Mouse (Mus musculus): Measurements from ENCODE around the gene Zfhx3.

DNA sequence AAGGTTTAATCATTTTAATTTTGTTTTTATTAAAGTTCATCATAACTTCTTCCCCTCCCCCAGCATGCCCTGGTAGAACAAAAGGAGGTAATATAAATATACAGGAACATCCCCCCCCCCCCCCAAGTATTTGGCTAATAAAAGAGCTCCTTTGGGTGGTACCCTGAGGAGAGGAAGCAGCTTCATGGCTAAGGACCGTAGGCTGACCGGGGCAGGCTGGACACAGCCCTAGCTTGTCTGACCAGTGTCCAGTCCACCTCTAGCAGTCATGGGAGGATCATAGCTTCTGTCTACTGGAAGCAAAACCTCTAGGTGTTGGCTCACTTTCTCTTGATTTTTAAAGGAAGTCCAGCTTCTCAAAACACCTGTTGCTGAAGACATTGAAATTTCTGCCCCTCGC is 927.0 kb downstream of the Zfhx3 start:
- TF ChIP-seq POLR2A (IDR thresholded peaks at IDR 0.05; ENCODE audit: control insufficient read depth in 1 of 2, insufficient read depth in 1 of 2, low read depth in 1 of 2, low read length in 2 of 2, poor library complexity in 1 of 2) (no peak), CTCF (IDR thresholded peaks at IDR 0.05 in 2 of 3, conservative IDR thresholded peaks at IDR 0.05 in 1 of 3; ENCODE audit: control insufficient read depth in 1 of 3, insufficient read depth in 1 of 3, low read depth in 2 of 3, low read length in 3 of 3, poor library complexity in 1 of 3, severe bottlenecking in 1 of 3) (no peak), TBP (IDR thresholded peaks at IDR 0.05; ENCODE audit: low read depth, low read length) (no peak), EP300 (IDR thresholded peaks at IDR 0.05; ENCODE audit: low read depth in 1 of 2, low read length in 2 of 2) (no peak), RCOR1 (IDR thresholded peaks at IDR 0.05; ENCODE audit: low read depth, low read length) (no peak)

Measured in MEL (cell line).